Mouse (Mus musculus) Patski (cell line): Measurements from ENCODE around the gene Timm8a1. TPM values are rescaled to one million over a fixed set of nuclear protein-coding genes. Genes with fewer than 3 reads are reported as not detected.

Source experiments
- ATAC-seq: fragments of 100-300 bp; one replicate; pipeline ENCODE4 v1.8.0; 2021
- CTCF ChIA-PET: fragments of 350-600 bp; sonication (Branson Sonifier 250); formaldehyde crosslinking; loops from one replicate; lab custom pipeline; 2022; ENCODE audit warnings: inconsistent platforms; lab: Charles Lee
- POLR2A ChIA-PET: fragments of 350-600 bp; sonication (Branson Sonifier 250); formaldehyde crosslinking; loops from one replicate; lab custom pipeline; 2022; ENCODE audit warnings: antibody characterized with exemption, inconsistent platforms; lab: Charles Lee
- DNase-seq: peaks from one replicate; pipeline ENCODE4 v3.0.0-alpha.2; 2011; ENCODE audit warnings: low read depth, low spot score
- H3K27me3 ChIP-seq: fragments of 371-371 bp; one replicate; pipeline ENCODE4 v1.5.1; 2021
- CTCF ChIP-seq: fragments of 100-300 bp; IDR thresholded peaks from one replicate; pipeline ENCODE4 v1.5.1; 2021
- in situ Hi-C: fragments of 300-500 bp; cut with MboI; formaldehyde crosslinking; loops from 3 replicates; pipeline ENCODE4 v1.11.1; 2018; ENCODE audit warnings: low pct_unique_long_range_greater_than_20kb, mixed read lengths
- polyA plus RNA-seq: library from polyadenylated mRNA; unstranded; gene quantifications from one replicate; pipeline ENCODE4 v1.2.3, GENCODE M21; 2021

Timm8a1 gene
- 63.0 TPM for polyA plus RNA-seq

- peak; percentile 88 for ATAC-seq
- ChIA-PET CTCF (interaction anchor here (1.1 to 1.3 kb wide), 3 partner anchors 9 to 59 kb away, joined by 3 to 4 read pairs (median 3); no protein-coding TSS in a partner anchor), POLR2A (no interaction called here)
- DNase-seq = no peak
- in situ Hi-C loops = no loop called here
- no peak for TF ChIP-seq CTCF
- H3K27me3 ChIP-seq = peaks cover under 1% of the 10 kb centered on the region
Observed at GRCm38 (mm10) chrX:134541145-134541954, at the start of gene Timm8a1. Gene Timm8a1 (minus strand): TSS chrX:134541865.

DNA sequence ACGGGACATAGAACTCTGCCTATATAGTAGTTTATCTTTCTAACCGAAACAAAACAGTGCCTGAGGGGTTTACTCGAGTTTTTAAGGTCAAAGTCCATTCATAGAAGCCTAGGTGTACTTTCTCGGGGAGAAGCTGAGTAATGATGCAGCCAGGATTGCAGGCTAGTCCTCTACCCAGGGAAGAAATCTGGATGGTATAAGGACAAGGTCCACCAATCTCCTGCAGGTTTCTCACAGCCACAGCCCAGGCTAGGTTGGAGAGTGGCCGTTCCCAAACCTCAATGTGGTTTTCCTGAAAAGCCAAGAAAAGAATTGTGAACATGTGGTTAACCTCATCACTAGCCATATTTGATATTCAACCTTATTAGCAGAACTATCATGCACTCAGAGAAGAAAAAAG, 48.2 kb upstream of the Timm8a1 start:
- POLR2A ChIA-PET = no interaction called here
- TF ChIP-seq CTCF = no peak
- CTCF ChIA-PET = interaction anchor here (1.3 kb wide), 1 partner anchor 9 kb away, joined by 3 read pairs; no protein-coding TSS in a partner anchor
- in situ Hi-C loops = no loop called here
- peaks cover 6% of the 10 kb centered on the region for H3K27me3 ChIP-seq
- ATAC-seq = no peak
- no peak for DNase-seq

GRCm38 (mm10) chrX:134588997-134589396, 47.3 kb upstream of the Timm8a1 start:
- ChIA-PET CTCF (no interaction called here), POLR2A (no interaction called here)
- ATAC-seq = no peak
- no peak for DNase-seq
- peaks cover 7% of the 10 kb centered on the region for H3K27me3 ChIP-seq
- no peak for TF ChIP-seq CTCF
- in situ Hi-C loops = no loop called here

GRCm38 (mm10) chrX:134588261-134588660, 46.6 kb upstream of the Timm8a1 start:
- CTCF ChIA-PET = interaction anchor here (2.0 kb wide), 1 partner anchor 12 kb away, joined by 8 read pairs; the partner anchor contains the start of genes Gla and Hnrnph2
- H3K27me3 ChIP-seq = peaks cover 15% of the 10 kb centered on the region
- in situ Hi-C loops = no loop called here
- no peak for TF ChIP-seq CTCF
- POLR2A ChIA-PET = no interaction called here
- DNase-seq (no peak), ATAC-seq (no peak)

GRCm38 (mm10) chrX:134586447-134586846, 44.8 kb upstream of the Timm8a1 start:
- TF ChIP-seq CTCF = no peak
- H3K27me3 ChIP-seq = peaks cover 9% of the 10 kb centered on the region
- ChIA-PET CTCF (interaction anchor here (2.0 kb wide), 1 partner anchor 14 kb away, joined by 8 read pairs; the partner anchor contains the start of genes Gla and Hnrnph2), POLR2A (no interaction called here)
- ATAC-seq (no peak), DNase-seq (no peak)
- in situ Hi-C loops = no loop called here

DNA sequence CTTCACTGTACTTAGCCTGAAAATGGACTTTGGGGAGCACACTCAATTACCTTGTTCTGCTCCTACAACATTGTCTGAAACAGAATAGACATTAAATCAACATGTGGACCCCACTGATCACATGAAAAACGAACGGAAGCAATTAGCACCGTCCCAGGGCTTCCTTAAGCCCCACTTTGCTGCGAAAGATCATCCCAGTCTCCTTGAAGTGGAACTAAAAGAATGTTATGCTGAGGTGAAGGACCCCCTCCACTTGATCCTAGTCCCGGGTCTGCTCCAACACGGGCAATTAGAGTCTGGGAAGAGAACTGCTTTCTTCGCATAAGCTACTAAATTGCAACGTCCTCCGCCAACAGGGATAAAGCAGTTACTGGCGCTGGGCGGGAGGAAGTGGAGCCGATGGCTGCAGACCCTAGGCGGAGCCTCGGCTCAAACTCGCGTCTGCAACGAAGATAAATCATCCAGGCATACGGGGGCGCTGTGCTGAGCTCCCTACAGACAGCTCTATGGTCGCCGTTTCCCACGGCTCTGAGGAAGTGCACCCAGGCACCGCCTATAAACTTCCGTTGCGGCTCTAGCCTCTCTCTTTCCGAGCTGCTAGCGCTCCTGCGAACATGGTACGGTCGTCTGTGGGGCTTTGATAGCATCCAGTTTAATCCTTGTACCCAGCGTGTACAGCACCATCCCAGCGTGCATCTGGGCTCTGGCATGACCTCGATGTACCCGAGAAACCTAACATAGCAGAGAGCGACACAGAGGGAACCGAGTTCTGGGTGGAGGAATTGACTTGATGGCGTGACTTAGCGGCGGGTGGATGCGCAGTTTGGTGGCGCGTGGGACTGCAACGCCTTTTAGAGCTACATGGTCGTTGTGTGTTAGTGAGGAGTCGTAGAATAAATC, 43.7 kb upstream of the Timm8a1 start, which contains the start of gene Rpl36a:
Gene Rpl36a (plus strand): TSS at position 552 of the 900 bp plus-strand sequence.
- CTCF ChIA-PET = interaction anchor here (1.2 to 2.1 kb wide), 3 partner anchors 9 to 28 kb away, joined by 4 to 9 read pairs (median 6); partner anchors contain the start of genes Gla and Hnrnph2

DNA sequence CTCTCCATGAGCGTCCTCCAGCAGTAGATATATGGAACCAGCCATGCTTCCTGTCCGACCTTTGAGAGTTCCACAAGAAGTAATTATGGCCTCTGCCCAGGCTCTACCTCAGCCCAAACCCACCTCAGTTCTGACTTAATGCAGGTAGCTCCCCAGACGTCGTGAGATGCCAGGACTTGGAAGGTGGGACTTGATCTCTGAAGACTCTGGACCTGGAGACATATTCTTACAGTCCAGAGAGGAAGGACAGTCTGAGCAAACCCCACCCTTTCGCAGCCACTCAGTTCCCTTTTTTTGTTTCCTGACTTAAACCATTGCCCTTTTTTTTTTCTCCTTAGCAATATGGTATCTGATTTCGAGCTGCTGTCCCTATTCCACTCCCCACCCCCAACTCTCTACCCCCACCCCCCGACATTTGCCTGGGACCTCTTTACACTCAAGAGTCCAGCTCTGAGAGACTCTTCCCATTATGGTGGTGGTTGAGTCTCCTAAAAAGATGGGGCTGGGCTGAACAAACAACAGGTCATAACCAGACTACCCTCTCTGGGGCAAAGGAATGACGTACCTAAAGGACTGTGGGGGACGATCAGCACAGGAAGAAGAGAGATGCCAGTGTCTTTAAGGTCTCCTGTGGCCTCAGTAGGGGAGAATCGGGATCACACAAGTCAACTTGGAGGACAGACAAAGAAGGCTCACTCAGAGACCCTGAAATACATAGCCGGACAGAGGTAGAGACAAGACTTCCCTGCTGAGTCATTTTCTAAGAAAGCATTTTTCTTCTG, 41.4 kb upstream of the Timm8a1 start, which contains the start of gene Btk:
Gene Btk (minus strand): TSS at position 683 of the 782 bp plus-strand sequence.
- POLR2A ChIA-PET = interaction anchor here (0.7 kb wide), 1 partner anchor 22 kb away, joined by 8 read pairs; no protein-coding TSS in a partner anchor
- TF ChIP-seq CTCF = no peak
- in situ Hi-C loops = no loop called here
- no peak for DNase-seq
- CTCF ChIA-PET = interaction anchor here (1.2 to 1.3 kb wide), 2 partner anchors 19 to 33 kb away, joined by 3 to 5 read pairs; no protein-coding TSS in a partner anchor
- H3K27me3 ChIP-seq = peaks cover 23% of the 10 kb centered on the region
- ATAC-seq = no peak

More for the DNA sequence above, 43.7 kb upstream of the Timm8a1 start, which contains the start of gene Rpl36a:
- peaks cover 15% of the 10 kb centered on the region for H3K27me3 ChIP-seq
- DNase-seq = peak; percentile 63
- POLR2A ChIA-PET = interaction anchor here (1.0 kb wide), 1 partner anchor 15 kb away, joined by 5 read pairs; no protein-coding TSS in a partner anchor
- in situ Hi-C loops = no loop called here
- peak; percentile 97 for ATAC-seq
- TF ChIP-seq CTCF = peak; percentile 79

GRCm38 (mm10) chrX:134582270-134582669, 40.6 kb upstream of the Timm8a1 start:
- in situ Hi-C loops = no loop called here
- peaks cover 23% of the 10 kb centered on the region for H3K27me3 ChIP-seq
- POLR2A ChIA-PET = no interaction called here
- DNase-seq (no peak), ATAC-seq (no peak)
- no peak for TF ChIP-seq CTCF
- CTCF ChIA-PET = interaction anchor here (1.2 kb wide), 1 partner anchor 32 kb away, joined by 3 read pairs; no protein-coding TSS in a partner anchor

- DNase-seq (no peak), ATAC-seq (no peak)
- POLR2A ChIA-PET = no interaction called here
- CTCF ChIA-PET = no interaction called here
- in situ Hi-C loops = no loop called here
- TF ChIP-seq CTCF = no peak
- peaks cover 23% of the 10 kb centered on the region for H3K27me3 ChIP-seq
Observed at GRCm38 (mm10) chrX:134580528-134581305, 39.1 kb upstream of the Timm8a1 start.
